Mouse (Mus musculus): ENCODE data around the gene Otud7a.

Gene Otud7a

DNA sequence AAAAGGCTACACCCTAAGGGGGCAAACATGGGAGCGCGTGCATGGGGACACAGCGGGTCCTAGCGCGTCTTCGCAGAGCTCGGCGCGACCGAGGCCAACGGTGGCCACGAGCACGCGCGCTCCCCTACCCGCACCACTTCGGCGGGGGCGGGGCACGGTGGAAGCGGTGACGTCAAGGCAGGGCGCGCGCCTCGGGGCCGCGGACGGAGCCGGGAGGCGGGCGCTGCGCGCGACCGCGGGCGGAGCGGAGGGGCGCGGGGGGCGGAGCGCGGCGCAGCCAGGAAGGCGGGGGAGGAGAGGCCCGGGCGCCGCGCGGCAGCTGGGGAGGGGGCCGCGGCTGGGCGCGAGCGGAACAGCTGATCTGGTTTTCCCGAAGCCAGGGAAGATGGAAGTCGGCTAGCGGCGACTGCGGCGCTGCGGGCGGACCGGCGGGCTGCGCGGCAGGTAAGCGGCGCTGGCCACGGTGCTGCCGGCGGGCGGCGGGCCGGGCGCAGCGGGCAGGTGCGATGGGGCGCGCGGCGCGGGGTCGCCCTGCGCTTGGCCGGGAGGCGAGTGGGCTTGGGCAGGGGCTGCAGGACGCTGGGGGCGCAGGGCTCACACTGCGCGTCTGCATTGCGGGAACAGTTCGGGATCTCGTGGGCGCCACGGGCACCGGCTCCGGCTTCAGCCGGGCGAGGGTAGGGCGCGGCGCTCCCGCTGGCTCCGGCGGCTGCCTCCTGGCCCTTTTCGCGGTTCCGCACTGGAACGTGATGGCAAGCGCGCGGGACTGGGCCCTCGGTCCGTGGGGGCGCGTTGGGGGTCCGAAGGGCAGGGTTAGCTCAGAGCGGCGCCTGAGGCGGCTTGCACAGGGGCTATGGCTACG is at the start of gene Otud7a:
Gene Otud7a, plus strand, starts transcription at position 268 of the 862 bp plus-strand sequence.
- peak; percentile 92 for DNase-seq

DNA sequence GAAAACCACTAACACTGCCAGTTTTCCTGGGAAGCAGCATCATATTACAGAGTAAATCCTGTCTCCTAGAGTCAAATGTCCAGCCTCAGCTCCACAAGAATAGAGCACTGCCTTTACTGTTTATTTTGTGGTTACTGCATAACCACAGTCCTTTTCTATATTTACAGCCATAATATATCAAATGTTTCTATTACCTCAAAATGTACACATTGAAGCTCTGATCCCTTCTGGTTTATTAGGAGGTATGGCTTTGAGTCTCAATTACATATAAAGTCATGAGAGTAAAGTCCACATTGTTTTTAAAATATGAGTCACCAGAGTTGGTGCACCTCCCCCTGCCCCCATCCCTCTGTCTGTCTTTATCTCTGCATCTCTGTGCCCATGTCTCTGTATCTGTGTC is 38.6 kb upstream of the Otud7a start:
- DNase-seq, result no peak

DNA sequence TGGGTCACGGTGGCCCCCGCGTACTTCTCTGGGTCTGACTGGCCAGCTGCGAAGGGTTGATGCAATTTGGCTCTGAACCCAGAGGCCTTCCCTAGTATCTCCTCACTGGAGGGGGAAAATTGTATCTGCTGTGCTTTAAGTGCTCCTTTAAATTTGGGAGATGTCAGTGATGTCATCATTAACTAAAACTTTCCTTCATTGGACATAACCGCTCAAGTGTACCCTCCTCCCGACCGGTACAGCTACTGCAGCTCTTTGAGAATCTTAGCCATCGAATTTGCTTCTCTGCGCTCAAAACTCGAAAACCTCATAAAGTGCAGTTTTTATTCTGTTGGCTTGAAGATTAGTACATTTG is 772 bp downstream of the Otud7a start:
- DNase-seq, result no peak

DNA sequence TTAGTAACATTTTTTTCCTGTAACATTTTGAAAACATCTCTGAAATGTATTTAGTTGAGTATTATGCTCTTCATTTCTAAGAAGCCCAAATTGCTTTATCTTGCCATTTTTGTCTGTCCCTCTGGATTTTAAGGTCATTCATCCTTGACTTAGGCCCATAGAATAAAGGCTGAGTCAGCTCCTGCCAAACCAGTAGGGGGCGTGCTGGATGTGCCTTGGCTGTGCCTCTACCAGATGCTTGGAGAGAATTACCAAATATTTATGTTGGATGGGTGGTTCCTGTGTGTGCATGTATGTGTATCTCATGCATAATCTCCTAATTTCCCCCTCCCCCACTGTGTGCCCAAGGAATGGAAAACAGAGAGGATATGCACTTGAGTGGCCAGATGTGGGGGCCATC is 2.4 kb downstream of the Otud7a start:
- DNase-seq, result no peak

DNA sequence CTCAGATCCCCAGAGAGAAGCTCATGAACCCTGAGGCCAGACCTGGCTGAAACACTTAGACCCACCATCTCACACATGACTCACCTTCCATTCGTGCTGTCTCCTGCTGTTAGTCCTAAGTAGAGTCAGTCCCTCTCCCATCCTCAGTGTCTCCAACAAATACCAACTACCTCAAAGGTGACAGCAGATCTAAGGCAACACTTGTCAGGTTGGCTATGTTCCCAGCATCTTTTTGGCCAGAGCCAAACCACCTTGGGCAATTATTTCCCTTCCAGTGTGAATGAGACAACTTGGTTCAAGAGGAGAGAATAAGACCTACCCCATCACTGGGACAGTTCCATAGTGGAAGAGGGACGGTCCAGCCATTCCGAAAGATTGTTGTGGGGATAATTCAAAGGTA is 10.7 kb downstream of the Otud7a start:
- DNase-seq, result no peak

DNA sequence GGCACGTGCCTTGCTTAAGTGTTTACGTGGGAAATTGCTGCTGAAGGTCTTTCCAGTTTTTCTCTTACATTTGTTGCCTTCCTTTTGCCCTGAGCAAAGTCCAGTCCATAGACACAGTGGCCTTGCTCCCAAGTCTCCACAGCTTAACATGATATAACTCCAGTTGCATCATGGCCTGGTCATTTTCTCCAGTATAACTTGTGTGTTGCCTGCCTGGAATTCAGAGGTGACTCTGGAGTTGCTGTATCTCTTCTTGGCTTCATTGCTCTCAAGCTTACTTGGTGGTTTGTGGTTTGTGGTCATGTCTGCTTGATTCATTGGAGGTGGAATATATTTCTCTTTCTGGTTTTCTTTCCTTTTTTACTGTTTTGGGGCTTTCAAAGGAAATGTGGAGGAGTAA is 17.7 kb downstream of the Otud7a start:
- DNase-seq, result no peak

DNA sequence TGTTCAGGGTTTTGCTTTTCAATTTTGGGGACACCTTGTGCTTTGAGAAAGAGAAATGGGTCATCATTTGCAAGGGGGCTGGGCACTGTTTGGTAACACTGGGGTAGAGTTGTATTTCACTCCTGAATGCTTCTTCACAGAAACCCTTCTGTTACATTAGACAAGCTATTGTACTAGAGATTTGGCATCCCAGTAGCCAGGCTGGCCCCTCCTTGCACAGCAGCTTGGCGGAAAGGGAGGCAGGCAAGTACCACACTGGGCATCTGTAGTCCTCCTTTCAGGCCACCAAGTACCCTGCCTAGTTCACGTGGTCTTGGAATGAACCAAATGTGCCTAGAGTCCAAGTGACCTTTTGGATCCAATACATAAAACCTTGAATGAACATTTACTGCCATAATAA is 18.1 kb downstream of the Otud7a start:
- DNase-seq, result no peak

DNA sequence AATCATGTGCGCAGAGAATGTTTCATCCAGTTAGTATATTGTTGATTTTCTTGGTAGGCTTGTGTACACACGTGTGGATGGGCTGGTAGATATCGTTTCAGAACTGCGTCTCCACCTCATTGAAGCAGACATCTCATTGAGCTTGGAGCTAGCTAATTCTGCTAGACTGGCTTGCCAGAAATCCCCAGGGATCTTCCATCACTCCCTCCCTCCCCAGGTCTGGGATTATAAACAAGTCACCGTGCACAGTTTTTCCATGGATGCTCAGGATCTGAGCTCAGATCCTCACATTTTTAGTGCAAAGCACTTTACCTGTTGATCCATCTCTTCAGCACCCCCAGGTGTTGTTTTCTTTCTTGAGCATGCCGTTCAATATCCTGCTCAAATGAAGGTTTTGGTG is 22.2 kb downstream of the Otud7a start:
- DNase-seq, result no peak

DNA sequence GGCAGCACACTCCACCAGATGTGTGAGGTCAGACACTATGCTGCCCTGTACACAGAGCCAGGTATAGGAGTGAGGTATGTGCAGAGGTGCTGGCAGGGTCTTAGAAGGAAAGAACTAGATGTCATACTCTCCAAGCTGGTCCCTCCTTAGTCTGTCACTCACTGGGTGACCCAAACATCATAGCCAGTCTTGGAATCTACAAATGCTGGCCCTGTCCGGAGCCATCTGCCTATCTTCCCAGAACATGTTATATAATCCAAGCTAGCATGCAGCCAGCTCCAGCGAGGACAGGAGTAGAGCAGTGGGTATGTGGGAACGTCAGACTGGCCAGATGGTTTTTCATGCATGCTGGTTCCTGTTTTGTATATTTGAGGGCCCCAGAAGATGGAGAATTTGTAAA is 23.7 kb downstream of the Otud7a start:
- DNase-seq, result no peak

DNA sequence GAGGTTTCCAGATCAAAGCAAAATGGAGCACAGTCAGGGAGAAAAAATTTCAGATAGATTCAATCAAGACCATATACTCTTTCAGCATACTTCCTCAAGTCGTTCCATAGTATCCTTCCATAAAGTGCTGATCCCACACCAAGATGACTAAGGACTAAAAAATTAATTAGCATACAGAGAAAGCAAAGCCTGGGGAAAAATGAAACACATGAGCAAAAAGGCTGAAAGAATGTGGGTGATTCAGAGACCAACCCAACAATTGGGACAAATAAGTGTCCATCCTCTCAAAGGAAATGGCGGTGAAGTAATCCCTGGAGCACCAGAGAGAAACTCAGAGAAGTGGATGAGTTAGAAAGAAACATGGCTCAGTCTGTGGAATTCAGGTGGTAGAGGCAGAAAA is 38.5 kb downstream of the Otud7a start:
- DNase-seq, result no peak

DNA sequence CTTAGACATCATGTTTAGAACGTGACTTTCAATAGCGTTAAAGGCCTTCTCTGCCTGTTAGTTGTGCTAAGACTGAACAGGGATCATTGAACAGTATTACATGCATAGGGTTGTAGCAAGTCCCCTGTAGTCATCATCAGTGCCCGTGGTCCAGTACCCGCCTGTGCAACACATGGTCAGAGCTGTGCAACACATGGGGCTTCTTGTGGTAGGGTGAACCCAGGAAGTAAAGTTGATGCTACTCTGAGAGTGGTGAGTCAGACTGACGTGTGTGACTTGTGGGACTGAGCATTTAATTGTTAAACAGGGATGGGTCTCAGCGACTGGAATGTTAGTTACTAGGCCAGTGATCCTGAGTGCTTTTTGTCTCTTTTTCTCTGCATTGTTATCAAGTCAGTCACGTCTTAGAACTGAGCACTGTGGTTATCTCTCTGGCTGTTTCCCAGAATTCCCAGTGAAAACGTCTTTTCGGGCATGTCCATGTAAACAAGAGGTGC is 52.5 kb downstream of the Otud7a start:
- no peak for DNase-seq

DNA sequence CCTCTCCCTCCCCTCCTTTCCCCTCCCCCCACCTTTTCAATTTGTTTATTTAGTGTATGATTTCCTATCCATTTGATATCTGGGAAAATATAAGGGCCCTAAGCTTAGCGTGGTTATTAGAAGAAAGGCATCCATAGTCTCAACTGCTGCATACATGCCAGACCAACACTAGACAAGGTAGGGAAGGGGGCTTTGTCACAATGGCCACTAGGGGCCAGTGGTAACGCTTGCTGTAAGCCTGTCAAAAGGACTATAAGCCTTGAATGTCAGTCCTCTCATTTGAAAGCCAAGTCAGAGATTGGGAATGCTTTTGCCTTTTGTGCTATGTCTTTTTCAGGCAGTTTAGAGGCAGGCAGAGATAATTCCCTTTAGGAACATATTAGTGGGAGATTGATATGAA is 59.7 kb downstream of the Otud7a start:
- DNase-seq, result peak; percentile 51

DNA sequence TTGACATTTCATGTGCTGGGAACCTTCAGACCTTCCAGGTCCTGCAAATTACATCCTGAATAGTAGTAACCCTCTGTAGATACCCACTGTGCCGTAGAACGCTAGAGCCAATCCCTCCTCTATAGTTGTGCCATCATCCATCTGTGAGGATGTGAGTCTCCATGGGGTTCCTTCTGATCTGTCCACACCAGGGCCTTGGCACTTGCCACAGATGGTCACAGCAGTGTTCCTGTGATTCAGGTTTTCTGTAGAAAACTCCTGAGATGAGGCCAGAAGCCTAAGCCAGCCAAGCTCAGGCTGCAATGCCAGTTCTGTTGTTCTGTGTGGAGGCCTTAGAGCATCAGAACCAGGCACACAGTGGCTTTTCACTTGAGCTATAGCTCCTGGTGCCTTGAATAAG is 63.5 kb downstream of the Otud7a start:
- no peak for DNase-seq

DNA sequence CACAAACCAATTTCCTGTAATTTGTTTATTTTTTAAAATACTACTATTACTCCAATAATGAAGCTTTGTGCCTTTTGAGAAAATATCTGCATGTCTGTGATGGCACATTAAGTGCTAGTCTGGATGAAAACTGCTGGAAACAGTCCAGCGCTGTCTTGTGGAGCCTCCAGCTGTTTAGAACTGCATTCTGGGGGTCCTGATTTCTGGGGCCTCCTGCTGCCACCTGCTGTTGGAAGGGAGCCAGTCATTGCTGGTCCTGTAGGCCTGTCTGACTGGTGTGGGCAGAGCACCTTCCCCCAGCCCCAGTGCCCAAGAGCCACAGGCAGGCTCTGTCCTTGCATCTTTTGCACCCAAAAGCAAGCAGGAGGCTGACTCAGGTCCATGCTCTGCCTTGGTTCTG is 65.3 kb downstream of the Otud7a start:
- peak; percentile 6 for DNase-seq

DNA sequence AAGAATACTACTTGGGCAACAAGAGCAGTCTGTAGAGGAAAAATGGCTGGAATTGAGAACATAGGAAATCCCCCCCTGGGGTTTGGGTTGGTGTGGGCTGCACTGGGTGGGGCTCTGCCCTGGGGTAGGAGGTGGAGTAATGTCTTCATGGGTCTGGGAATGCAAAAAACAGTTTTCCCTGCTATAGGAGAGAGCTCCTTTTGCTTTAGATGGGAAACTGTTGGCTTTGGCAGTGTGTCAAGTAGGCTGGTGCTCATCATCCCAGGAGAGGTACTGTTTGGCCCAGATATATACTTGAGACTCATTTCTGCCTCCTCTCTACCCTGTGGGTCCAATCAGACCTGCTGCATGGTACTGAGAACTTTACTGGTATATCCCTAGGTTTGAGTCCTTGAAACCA is 66.9 kb downstream of the Otud7a start:
- DNase-seq, result no peak

DNA sequence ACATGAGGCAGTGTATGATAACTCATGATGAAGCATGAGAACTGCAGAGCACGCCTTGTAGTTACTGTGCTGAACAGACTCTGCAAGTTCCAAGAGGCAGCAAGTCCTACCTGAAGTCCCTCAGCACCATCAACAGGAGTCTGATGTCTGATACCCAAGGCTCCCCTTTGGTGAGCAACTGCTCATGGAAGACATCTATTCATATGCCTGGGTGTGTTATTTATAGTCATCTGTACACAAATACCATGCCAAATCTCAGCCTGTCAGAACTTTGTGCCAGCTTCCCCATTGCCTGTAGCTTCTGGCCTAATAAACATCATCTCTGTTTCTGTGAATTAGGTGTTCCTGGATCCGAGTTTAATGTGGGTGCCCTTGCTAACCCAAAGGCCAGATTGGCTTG is 68.0 kb downstream of the Otud7a start:
- no peak for DNase-seq

DNA sequence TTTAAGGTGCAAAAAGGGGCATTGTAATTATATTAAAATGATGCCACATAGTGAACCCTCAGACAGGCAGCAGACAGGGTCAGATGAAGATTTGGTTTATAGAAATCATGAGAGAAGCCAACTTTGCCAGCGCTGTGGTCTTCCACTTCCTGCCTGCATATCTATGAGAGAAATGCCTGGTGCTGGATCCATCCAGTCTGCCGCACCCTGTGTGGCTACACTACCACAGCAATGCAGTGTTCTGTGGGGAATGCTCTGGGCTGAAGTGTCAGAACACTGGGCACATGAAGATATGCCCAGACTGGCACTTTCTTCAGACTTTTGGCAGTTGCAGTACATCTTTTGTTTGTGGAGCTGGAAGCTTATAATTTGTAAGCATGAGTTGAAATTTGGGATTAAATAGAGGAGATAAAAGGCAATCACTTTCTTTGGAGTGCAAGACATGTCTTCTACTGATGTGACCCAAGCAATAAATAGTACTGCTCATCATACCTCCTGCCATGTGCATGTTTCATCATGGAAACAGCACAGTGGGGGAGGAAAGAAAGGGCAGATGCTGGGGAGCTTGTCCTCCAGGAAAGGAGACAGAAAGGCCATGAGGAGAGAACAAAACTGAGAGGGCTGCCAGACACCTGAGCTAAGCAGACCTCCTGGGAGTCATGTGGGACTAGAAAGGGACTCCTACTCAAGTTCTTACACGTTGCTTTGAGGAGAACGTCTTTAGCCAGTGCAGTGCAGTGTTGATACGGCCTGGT is 71.8 kb downstream of the Otud7a start:
- DNase-seq, result no peak

DNA sequence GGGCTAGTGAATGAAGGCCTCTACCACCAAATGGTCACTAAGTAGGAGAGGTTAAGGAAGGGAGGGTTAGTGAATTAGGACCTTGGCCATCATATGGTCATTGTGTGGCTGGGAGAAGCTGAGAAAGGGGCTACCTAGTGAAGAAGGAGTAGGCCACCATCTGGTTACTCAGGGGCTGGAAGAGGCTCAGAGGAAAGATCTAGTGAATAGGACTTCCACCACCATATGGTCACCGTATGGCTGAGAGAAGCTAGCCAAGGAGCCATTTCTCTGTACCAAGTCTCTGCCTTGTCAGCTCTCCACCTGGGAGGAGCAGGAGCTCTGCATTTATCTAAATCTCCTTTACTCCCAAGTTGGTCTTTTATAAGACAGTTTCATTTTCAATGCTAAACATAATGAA is 75.7 kb downstream of the Otud7a start:
- DNase-seq, result no peak

DNA sequence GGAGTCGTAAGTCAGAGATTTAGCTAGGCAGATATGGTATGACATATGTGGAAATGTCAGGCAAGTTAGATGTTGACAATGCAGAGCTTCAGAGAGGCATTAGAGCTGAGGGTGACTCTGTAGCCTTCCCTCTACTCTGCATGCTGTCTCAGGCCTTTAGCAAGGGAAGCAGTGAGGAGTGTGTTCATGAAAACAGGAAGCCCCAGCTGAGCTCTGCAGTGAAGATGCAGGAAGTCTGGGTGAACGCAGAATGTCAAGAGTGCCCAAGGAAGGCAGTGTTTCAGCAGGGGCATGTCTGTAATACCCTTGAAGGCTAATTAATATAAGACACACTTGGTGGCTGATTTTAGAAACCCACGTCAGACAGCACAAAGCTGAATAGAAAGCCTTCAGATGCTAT is 77.9 kb downstream of the Otud7a start:
- DNase-seq, result no peak

DNA sequence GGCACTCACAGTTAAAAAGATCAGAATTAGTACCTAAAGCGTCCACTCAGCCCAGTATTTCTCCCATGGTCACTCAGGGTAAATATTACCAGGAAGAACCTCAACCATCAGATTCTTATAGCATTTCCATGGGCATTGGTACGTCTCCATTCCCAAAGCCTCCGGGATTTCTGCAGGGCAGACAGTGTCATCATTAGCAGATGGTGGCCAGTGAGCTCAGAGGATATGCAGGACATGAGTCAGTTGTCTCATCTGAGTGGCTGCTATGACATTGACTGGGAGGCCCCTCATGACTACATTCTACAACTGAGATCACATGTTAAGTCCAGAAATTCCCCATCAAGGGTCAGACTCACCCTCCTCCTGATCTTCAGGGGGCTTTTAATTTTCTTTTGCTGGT is 78.5 kb downstream of the Otud7a start:
- no peak for DNase-seq

DNA sequence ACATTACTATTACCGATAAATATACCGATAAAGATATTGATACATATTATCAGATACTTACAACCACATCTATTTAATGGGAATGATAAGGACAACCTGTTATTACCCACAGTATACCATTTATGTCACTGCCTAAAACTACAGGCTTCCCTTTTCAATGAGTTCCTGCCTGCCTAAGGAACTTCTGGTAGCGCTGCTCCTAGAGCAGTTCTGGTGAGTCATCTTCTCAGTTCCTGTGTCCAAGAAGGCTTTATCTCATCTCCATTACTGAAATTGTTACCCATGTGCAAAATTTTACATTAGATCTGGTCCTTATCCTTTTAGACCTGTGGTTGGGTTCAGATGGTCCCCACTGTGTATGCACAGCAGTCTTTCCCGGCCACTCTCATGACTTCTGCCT is 95.7 kb downstream of the Otud7a start:
- DNase-seq, result no peak

DNA sequence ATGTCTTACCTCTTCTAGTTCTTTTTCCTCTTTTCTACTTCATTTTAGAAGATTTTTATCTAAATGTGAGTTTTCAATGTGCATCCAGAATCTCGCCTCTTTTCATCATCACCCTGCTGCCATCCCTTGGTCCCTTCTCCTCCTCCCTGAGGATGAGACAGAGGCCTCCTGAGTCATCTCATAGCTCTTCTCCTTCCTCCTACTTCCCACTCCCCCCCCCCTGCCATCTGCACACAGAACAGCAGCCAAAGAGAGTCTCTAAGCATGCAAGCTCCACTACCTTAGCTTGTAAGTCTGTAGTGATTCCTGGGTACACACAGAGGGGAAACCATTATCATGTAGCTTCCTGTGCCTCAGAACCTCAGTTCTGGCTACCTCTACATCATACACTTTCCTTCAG is 109.9 kb downstream of the Otud7a start:
- DNase-seq, result no peak

DNA sequence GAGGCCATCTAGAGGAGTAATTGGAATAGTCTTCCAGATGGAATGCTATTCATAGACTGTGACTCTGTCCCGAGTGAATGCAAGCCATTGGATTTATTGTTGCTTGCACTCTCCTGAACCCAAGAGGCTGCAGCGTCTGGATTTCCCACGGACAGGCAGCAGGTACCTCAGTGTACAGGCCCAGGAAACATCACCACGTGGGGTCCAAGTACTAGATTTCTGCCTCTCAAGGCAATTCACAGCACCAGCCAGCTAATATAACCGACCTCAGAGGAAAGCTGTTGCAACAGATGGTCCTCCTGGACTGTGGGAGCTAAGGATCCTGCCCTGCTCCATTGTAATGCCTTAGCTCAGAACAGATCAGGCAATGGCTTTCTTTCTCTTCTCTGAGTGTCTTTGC is 111.8 kb downstream of the Otud7a start:
- DNase-seq, result no peak

DNA sequence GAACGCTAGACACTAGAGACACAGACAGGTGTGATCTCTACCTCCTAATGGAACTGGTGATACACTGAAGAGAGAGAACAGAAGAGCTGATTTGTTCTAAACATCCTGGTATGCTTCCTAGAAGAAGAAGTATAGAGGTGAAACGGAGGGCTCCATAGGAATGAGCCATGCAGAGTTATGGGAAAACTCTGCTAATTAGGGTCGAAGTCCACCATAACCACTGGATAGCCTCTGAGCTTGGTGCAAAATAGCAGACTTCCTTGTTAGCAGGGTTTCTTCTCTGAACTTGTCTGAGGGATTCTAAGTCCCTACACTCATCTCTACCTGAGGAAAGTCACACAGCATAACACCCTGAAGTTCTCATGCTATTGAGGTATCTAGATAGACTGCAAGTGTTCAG is 114.4 kb downstream of the Otud7a start:
- no peak for DNase-seq

Measured in embryo, embryonic 11 days (tissue).